Mouse (Mus musculus) myocyte (in vitro differentiated cells): ENCODE results near the gene Ptpn22. TPM values are rescaled to one million over a fixed set of nuclear protein-coding genes. Genes with fewer than 3 reads are reported as not detected.

ENCODE experiments used
- H3K27me3 ChIP-seq: one replicate; pipeline ENCODE4 v1.6.1; 2011; ENCODE audit not compliant: control insufficient read depth, insufficient read depth, insufficient read length
- H3K36me3 ChIP-seq: one replicate; pipeline ENCODE4 v1.6.1; 2011; ENCODE audit not compliant: control insufficient read depth, insufficient read depth
- H3K4me2 ChIP-seq: one replicate; pipeline ENCODE4 v1.6.1; 2011; ENCODE audit warnings: low read depth, control low read depth
- H3K4me3 ChIP-seq: one replicate; pipeline ENCODE4 v1.5.1; 2011; ENCODE audit warnings: mild to moderate bottlenecking, control low read depth, moderate library complexity
- H3K79me2 ChIP-seq: one replicate; pipeline ENCODE4 v1.6.1; 2011; ENCODE audit not compliant: control insufficient read depth, insufficient read depth
- H3ac ChIP-seq: one replicate; pipeline ENCODE4 v1.6.1; 2011; ENCODE audit not compliant: control insufficient read depth, insufficient read length
- CEBPB ChIP-seq: IDR thresholded peaks from 2 replicates; pipeline ENCODE4 v1.6.1; 2011; ENCODE audit warnings: mild to moderate bottlenecking, moderate library complexity; ENCODE audit not compliant: poor library complexity, insufficient read depth, severe bottlenecking
- E2F4 ChIP-seq: IDR thresholded peaks from one replicate; pipeline ENCODE4 v1.6.1; 2011; ENCODE audit warnings: mild to moderate bottlenecking, control low read depth, moderate library complexity; ENCODE audit not compliant: insufficient read depth
- MAX ChIP-seq: IDR thresholded peaks from one replicate; pipeline ENCODE4 v1.6.1; 2011; ENCODE audit warnings: low read depth, mild to moderate bottlenecking, control low read depth
- MYOD1 ChIP-seq, 3 experiments: IDR thresholded peaks; one replicate each; pipeline ENCODE4 v1.6.1; 2011; ENCODE audit warnings: control low read depth in 2 of 3, low read depth in 2 of 3, mild to moderate bottlenecking in 2 of 3, moderate library complexity in 1 of 3; ENCODE audit not compliant: insufficient read length in 2 of 3, control insufficient read depth in 1 of 3
- MYOG ChIP-seq, 3 experiments: IDR thresholded peaks; one replicate each; pipeline ENCODE4 v1.6.1; 2011; ENCODE audit warnings: control low read depth in 2 of 3, low read depth in 2 of 3, mild to moderate bottlenecking in 2 of 3; ENCODE audit not compliant: insufficient read length in 2 of 3, control insufficient read depth in 1 of 3, insufficient read depth in 1 of 3
- POLR2A ChIP-seq: IDR thresholded peaks from one replicate; pipeline ENCODE4 v1.6.1; 2011; ENCODE audit warnings: low read depth, mild to moderate bottlenecking, control low read depth, moderate library complexity; ENCODE audit not compliant: insufficient read length
- POLR2AphosphoS2 ChIP-seq: IDR thresholded peaks from one replicate; pipeline ENCODE4 v1.6.1; 2011; ENCODE audit warnings: low read depth, control low read depth; ENCODE audit not compliant: insufficient read length
- REST ChIP-seq: IDR thresholded peaks from one replicate; pipeline ENCODE4 v1.6.1; 2011; ENCODE audit warnings: mild to moderate bottlenecking, control low read depth, moderate library complexity; ENCODE audit not compliant: insufficient read depth, insufficient read length
- SRF ChIP-seq: IDR thresholded peaks from one replicate; pipeline ENCODE4 v1.6.1; 2011; ENCODE audit warnings: low read depth; ENCODE audit not compliant: control insufficient read depth, insufficient read length
- TCF12 ChIP-seq: IDR thresholded peaks from one replicate; pipeline ENCODE4 v1.6.1; 2011; ENCODE audit warnings: mild to moderate bottlenecking, control low read depth; ENCODE audit not compliant: poor library complexity, insufficient read depth, severe bottlenecking
- TCF3 ChIP-seq: IDR thresholded peaks from one replicate; pipeline ENCODE4 v1.6.1; 2011; ENCODE audit warnings: low read depth, control low read depth; ENCODE audit not compliant: insufficient read length
- USF1 ChIP-seq: IDR thresholded peaks from one replicate; pipeline ENCODE4 v1.6.1; 2011; ENCODE audit warnings: low read depth, mild to moderate bottlenecking, control low read depth, moderate library complexity
- polyA plus RNA-seq: library from polyadenylated mRNA; unstranded; fragments of >200 nt; fragmentation: generic; extraction: Trizol; gene quantifications from one replicate; pipeline ENCODE4 v1.2.1, GENCODE M21; 2012; ENCODE audit warnings: missing spikeins

Ptpn22 gene
- polyA plus RNA-seq, 1 experiment, result 5.3 TPM

DNA sequence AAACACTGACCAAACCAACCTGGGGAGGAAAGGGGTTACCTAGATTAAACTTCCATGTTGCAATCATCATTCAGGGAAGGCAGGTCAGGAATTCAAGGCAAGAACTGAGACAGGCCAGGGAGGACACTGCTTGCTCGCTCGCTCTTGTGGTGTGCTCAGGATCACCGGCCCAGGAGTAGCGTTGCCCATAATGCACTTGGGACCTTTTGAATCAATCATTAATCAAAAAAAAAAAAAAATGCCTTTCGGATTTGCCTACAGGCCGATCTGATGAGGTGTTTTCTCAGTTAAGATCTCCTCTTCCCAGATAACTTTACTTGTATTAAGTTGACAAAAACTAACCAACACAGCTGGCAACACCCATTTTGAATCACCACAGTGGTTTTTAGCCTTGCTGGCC, 4.6 kb downstream of the Ptpn22 start:
- H3K4me3 ChIP-seq, result no peak overlapping the region
- H3K27me3 ChIP-seq, result no peaks in the 10 kb centered on the region
- TF ChIP-seq CEBPB, result no peak
- no peak for TF ChIP-seq TCF3
- no peak for TF ChIP-seq MAX
- no peak for TF ChIP-seq MYOG (IDR thresholded peaks at IDR 0.05; ENCODE audit: control insufficient read depth in 1 of 3, insufficient read depth in 1 of 3, insufficient read length in 2 of 3, low read depth in 2 of 3)
- TF ChIP-seq TCF12, result no peak
- no peak for TF ChIP-seq REST
- no peak for TF ChIP-seq MYOD1 (IDR thresholded peaks at IDR 0.05; ENCODE audit: control insufficient read depth in 1 of 3, insufficient read length in 2 of 3, low read depth in 2 of 3)
- TF ChIP-seq USF1, result no peak
- H3K79me2 ChIP-seq, result no peaks in the 10 kb centered on the region
- H3K36me3 ChIP-seq, result no peaks in the 10 kb centered on the region
- no peak overlapping the region for H3ac ChIP-seq
- no peak overlapping the region for H3K4me2 ChIP-seq

GRCm38 (mm10) chr3:103867424-103867971, 7.9 kb downstream of the Ptpn22 start:
- Histone ChIP-seq H3K4me3 (no peak overlapping the region), H3ac (no peak overlapping the region), H3K4me2 (no peak overlapping the region)

DNA sequence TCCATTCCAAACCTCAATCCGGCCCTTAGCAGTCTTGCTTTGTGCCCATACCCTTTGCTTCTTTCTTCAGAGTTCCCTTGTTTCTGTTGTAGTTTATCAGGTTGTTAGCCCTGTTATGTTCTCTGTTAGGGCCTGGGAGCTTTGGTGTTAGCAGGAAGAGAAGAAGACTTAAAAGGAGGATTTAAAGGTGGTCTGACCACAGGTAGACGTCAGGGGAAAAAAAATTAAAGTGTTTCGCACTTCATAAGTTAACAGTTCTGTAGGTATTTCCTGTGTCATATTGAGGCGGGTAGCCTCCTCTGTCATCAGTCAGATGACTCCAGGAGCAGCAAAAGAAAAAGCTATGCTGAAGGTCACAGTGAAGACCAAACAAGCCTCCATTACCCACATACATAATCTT, 8.4 kb downstream of the Ptpn22 start:
- no peak overlapping the region for H3ac ChIP-seq

More at GRCm38 (mm10) chr3:103867424-103867971, 7.9 kb downstream of the Ptpn22 start:
- TF ChIP-seq CEBPB, result no peak
- TF ChIP-seq USF1, result no peak
- no peak for TF ChIP-seq MYOG (IDR thresholded peaks at IDR 0.05; ENCODE audit: control insufficient read depth in 1 of 3, insufficient read depth in 1 of 3, insufficient read length in 2 of 3, low read depth in 2 of 3)
- TF ChIP-seq E2F4, result no peak
- TF ChIP-seq POLR2A, result no peak
- no peak for TF ChIP-seq TCF3
- TF ChIP-seq POLR2AphosphoS2, result no peak
- TF ChIP-seq MAX, result no peak
- no peak for TF ChIP-seq REST
- no peaks in the 10 kb centered on the region for H3K36me3 ChIP-seq
- H3K27me3 ChIP-seq, result no peaks in the 10 kb centered on the region
- H3K79me2 ChIP-seq, result no peaks in the 10 kb centered on the region

GRCm38 (mm10) chr3:103872663-103873098, 13.1 kb downstream of the Ptpn22 start:
- H3K36me3 ChIP-seq, result no peaks in the 10 kb centered on the region
- H3K79me2 ChIP-seq, result no peaks in the 10 kb centered on the region
- TF ChIP-seq MAX (no peak), E2F4 (no peak), SRF (no peak), POLR2AphosphoS2 (no peak), USF1 (no peak), TCF3 (no peak), MYOD1 (IDR thresholded peaks at IDR 0.05; ENCODE audit: control insufficient read depth in 1 of 3, insufficient read length in 2 of 3, low read depth in 2 of 3) (no peak), REST (no peak), TCF12 (no peak), POLR2A (no peak)
- no peaks in the 10 kb centered on the region for H3K27me3 ChIP-seq
- no peak overlapping the region for H3K4me3 ChIP-seq
- H3ac ChIP-seq, result no peak overlapping the region
- H3K4me2 ChIP-seq, result no peak overlapping the region

More for the DNA sequence above, 8.4 kb downstream of the Ptpn22 start:
- H3K27me3 ChIP-seq, result no peaks in the 10 kb centered on the region
- TF ChIP-seq TCF12 (no peak), CEBPB (no peak), POLR2A (no peak), POLR2AphosphoS2 (no peak), MYOD1 (IDR thresholded peaks at IDR 0.05; ENCODE audit: control insufficient read depth in 1 of 3, insufficient read length in 2 of 3, low read depth in 2 of 3) (no peak), MAX (no peak), MYOG (IDR thresholded peaks at IDR 0.05; ENCODE audit: control insufficient read depth in 1 of 3, insufficient read depth in 1 of 3, insufficient read length in 2 of 3, low read depth in 2 of 3) (no peak), TCF3 (no peak), REST (no peak), SRF (no peak), USF1 (no peak), E2F4 (no peak)
- H3K36me3 ChIP-seq, result no peaks in the 10 kb centered on the region
- H3K4me2 ChIP-seq, result no peak overlapping the region
- H3K4me3 ChIP-seq, result no peak overlapping the region
- H3K79me2 ChIP-seq, result no peaks in the 10 kb centered on the region

- H3K79me2 ChIP-seq, result no peaks in the 10 kb centered on the region
- H3K36me3 ChIP-seq, result no peaks in the 10 kb centered on the region
- H3K4me2 ChIP-seq, result no peak overlapping the region
- TF ChIP-seq MAX (no peak), MYOD1 (IDR thresholded peaks at IDR 0.05; ENCODE audit: control insufficient read depth in 1 of 3, insufficient read length in 2 of 3, low read depth in 2 of 3) (no peak), POLR2AphosphoS2 (no peak), REST (no peak), USF1 (no peak), E2F4 (no peak), CEBPB (no peak)
- H3K27me3 ChIP-seq, result no peaks in the 10 kb centered on the region
- H3K4me3 ChIP-seq, result no peak overlapping the region
- H3ac ChIP-seq, result no peak overlapping the region
These were observed 14.7 kb downstream of the Ptpn22 start for GRCm38 (mm10) chr3:103874329-103874728.
